Mouse (Mus musculus) CH12.LX (cell line): ENCODE data around the gene Gramd1a. TPM values are rescaled to one million over a fixed set of nuclear protein-coding genes. Genes with fewer than 3 reads are reported as not detected.

ENCODE experiments used
- DNase-seq: peaks from one replicate; pipeline ENCODE4 v3.0.0-alpha.2; 2013; ENCODE audit errors: extremely low read depth
- H3K27ac ChIP-seq: 2 replicates; pipeline ENCODE4 v1.5.1; 2012; ENCODE audit warnings: low read depth, mild to moderate bottlenecking, control low read depth, moderate library complexity; ENCODE audit not compliant: insufficient read depth
- H3K27me3 ChIP-seq: replicated peaks from 2 replicates; pipeline ENCODE3; 2012; ENCODE audit warnings: inconsistent platforms
- H3K36me3 ChIP-seq, 2 experiments: replicated peaks in 1 of 2; 2 replicates each; pipeline versions ENCODE3 to v1.6.1; 2012; ENCODE audit warnings: inconsistent platforms in 1 of 2, low read length in 1 of 2, mild to moderate bottlenecking in 1 of 2, mixed read lengths in 1 of 2, moderate library complexity in 1 of 2; ENCODE audit not compliant: control insufficient read depth in 1 of 2, insufficient read depth in 1 of 2
- H3K4me1 ChIP-seq, 2 experiments: 2 replicates each; pipeline ENCODE4 v1.6.1; 2012; ENCODE audit warnings: inconsistent platforms in 1 of 2, moderate library complexity in 1 of 2; ENCODE audit not compliant: insufficient read depth in 2 of 2, control insufficient read depth in 1 of 2
- H3K4me2 ChIP-seq: 2 replicates; pipeline ENCODE4 v1.6.1; 2012; ENCODE audit warnings: low read depth, mild to moderate bottlenecking, control low read depth; ENCODE audit not compliant: poor library complexity, insufficient read depth, severe bottlenecking
- H3K4me3 ChIP-seq, 3 experiments: fragments of 150-350 bp in 1 of 3; sonication (generic) in 1 of 3; replicated peaks in 1 of 3; 2 replicates each; pipeline versions ENCODE3 to v1.5.1; 2011 to 2012; ENCODE audit warnings: low read depth in 2 of 3, low read length in 2 of 3, mild to moderate bottlenecking in 2 of 3, moderate library complexity in 2 of 3, control low read depth in 1 of 3, improper control_type of control experiment in 1 of 3, inconsistent platforms in 1 of 3, mixed read lengths in 1 of 3; ENCODE audit not compliant: poor library complexity in 1 of 3
- H3K79me2 ChIP-seq: replicated peaks from 2 replicates; pipeline ENCODE4 v1.6.1; 2012; ENCODE audit warnings: mild to moderate bottlenecking, moderate library complexity; ENCODE audit not compliant: control insufficient read depth, poor library complexity, insufficient read depth, severe bottlenecking; ENCODE audit errors: extremely low read depth
- H3K9ac ChIP-seq: 2 replicates; pipeline ENCODE4 v1.6.1; 2012; ENCODE audit warnings: low read depth, mild to moderate bottlenecking, control low read depth, moderate library complexity; ENCODE audit not compliant: insufficient read depth
- H3K9me3 ChIP-seq: replicated peaks from 2 replicates; pipeline ENCODE3; 2012; ENCODE audit warnings: low read length, inconsistent platforms, mixed read lengths
- CTCF ChIP-seq, 2 experiments: IDR thresholded peaks in 1 of 2; conservative IDR thresholded peaks in 1 of 2; 2 replicates each; pipeline ENCODE4 v1.5.1; 2011 to 2012; ENCODE audit warnings: low read depth in 2 of 2, low read length in 2 of 2, improper control_type of control experiment in 1 of 2, inconsistent platforms in 1 of 2, mild to moderate bottlenecking in 1 of 2, moderate library complexity in 1 of 2
- ELF1 ChIP-seq: IDR thresholded peaks from 2 replicates; pipeline ENCODE4 v1.6.1; 2014; ENCODE audit warnings: low read depth, mild to moderate bottlenecking, inconsistent platforms, low read length, improper control_type of control experiment
- JUND ChIP-seq: conservative IDR thresholded peaks from 2 replicates; pipeline ENCODE4 v1.6.1; 2011; ENCODE audit warnings: low read depth, low read length, improper control_type of control experiment
- KAT2A ChIP-seq: IDR thresholded peaks from 2 replicates; pipeline ENCODE4 v1.6.1; 2012; ENCODE audit warnings: low read length, improper control_type of control experiment, inconsistent platforms; ENCODE audit not compliant: insufficient replicate concordance
- RAD21 ChIP-seq: IDR thresholded peaks from 2 replicates; pipeline ENCODE4 v1.6.1; 2011; ENCODE audit warnings: low read depth, mild to moderate bottlenecking, low read length, improper control_type of control experiment, moderate library complexity
- SMC3 ChIP-seq: IDR thresholded peaks from 2 replicates; pipeline ENCODE4 v1.6.1; 2011; ENCODE audit warnings: low read depth, low read length, improper control_type of control experiment
- TCF12 ChIP-seq: IDR thresholded peaks from 2 replicates; pipeline ENCODE4 v1.6.1; 2014; ENCODE audit warnings: low read depth, mild to moderate bottlenecking, inconsistent platforms, low read length, improper control_type of control experiment
- ZC3H11A ChIP-seq: IDR thresholded peaks from 2 replicates; pipeline ENCODE4 v1.6.1; 2012; ENCODE audit warnings: low read depth, mild to moderate bottlenecking, inconsistent platforms, low read length, improper control_type of control experiment
- ZKSCAN1 ChIP-seq: IDR thresholded peaks from 2 replicates; pipeline ENCODE4 v1.6.1; 2012; ENCODE audit warnings: low read depth, inconsistent platforms, low read length, improper control_type of control experiment, borderline replicate concordance
- ZNF384 ChIP-seq: IDR thresholded peaks from 2 replicates; pipeline ENCODE4 v1.6.1; 2012; ENCODE audit warnings: low read depth, low read length, improper control_type of control experiment, inconsistent platforms
- dilution Hi-C: fragments of 300-500 bp; cut with MboI; formaldehyde crosslinking; loops from 2 replicates; pipeline ENCODE4 v1.14.3; 2020; ENCODE audit warnings: low sequenced_read_pairs; ENCODE audit not compliant: extremely low pct_unique_long_range_greater_than_20kb, extremely low pct_ligation_motif_present
- in situ Hi-C: fragments of 300-500 bp; cut with MboI; formaldehyde crosslinking; loops from 3 replicates; pipeline ENCODE4 v1.14.3; 2019; ENCODE audit warnings: low sequenced_read_pairs, low pct_ligation_motif_present, low pct_unique_long_range_greater_than_20kb, mixed read lengths
- polyA plus RNA-seq: library from polyadenylated mRNA; unstranded; fragments of >175 nt; gene quantifications from 2 replicates; pipeline ENCODE4 v1.2.1, GENCODE M21; 2012; ENCODE audit warnings: low read depth; ENCODE audit not compliant: insufficient read length
- total RNA-seq, 2 experiments: library from RNA; depleted of rRNA; stranded (reverse); fragments of 300-350 nt in 1 of 2; fragments of >200 nt in 1 of 2; gene quantifications; 2 replicates each; pipeline ENCODE4 v1.2.3; 2012 to 2014

The Gramd1a gene
- total and polyA plus RNA-seq, 3 experiments, result 49.5 to 90.7 (median 86.0) TPM

DNA sequence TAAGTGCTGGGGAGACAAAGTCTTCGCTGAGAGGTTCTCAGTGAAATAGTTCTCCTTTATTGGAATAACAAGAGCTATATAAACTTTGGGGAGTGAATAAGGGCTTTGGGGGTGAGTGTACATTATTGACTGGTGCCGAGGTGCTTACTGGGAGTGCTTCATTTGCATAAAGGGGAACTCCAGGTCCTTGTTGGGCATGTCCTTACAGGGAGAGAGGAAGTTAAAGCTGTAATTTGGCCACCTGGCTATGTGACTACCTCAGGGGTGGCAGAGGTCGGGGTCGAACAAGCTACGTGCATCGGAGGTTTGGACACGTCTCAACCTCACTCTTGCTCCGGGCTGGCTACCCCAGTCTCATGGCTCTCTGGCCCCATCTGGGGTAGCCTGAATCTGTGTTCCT, 18.8 kb upstream of the Gramd1a start:
- Histone ChIP-seq H3K79me2 (no peaks in the 10 kb centered on the region), H3K9me3 (peaks cover 15% of the 10 kb centered on the region), H3K27ac (no peak overlapping the region), H3K4me1 (peaks cover 8 to 25% of the 10 kb centered on the region in 2 experiments), H3K27me3 (peaks cover 16% of the 10 kb centered on the region), H3K9ac (no peak overlapping the region)
- in situ Hi-C loops, result no loop called here
- TF ChIP-seq ZKSCAN1 (no peak), KAT2A (no peak), ZNF384 (0 out of 2 replicates have a peak, but pooled peaks have one; percentile 8), TCF12 (0 out of 2 replicates have a peak, but pooled peaks have one; percentile 12)
- TF ChIP-seq, all 38 proteins: peak for 2
- DNase-seq, result peak; percentile 48
- dilution Hi-C loops, result no loop called here
- no peak overlapping the region for H3K4me2 ChIP-seq
- no peaks in the 10 kb centered on the region for H3K36me3 ChIP-seq
- H3K4me3 ChIP-seq, result no peak overlapping the region

DNA sequence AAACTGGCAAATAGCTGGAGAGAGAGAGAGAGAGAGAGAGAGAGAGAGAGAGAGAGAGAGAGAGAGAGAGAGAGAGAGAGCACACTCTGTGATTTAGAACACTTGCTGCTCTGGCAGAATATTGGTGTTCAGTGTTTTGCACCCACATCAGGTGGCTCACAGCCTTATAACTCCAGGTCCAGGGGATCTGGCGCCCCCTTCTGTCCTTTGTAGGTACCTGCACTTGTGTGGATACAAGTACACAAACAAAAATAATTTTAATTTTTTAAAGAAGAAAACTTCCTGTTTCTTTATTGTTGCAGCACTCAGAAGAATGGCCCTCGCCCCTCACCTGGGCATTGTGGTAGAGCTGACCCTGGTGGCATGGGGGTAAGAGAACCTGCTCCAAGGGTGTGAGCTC, 16.5 kb upstream of the Gramd1a start:
- H3K9me3 ChIP-seq, result peaks cover 8% of the 10 kb centered on the region
- no peak overlapping the region for H3K9ac ChIP-seq
- TF ChIP-seq CTCF (conservative IDR thresholded peaks at IDR 0.05 in 1 of 2, IDR thresholded peaks at IDR 0.05 in 1 of 2; ENCODE audit: low read depth in 2 of 2, low read length in 2 of 2) (peak; percentile 44 to 91; a peak in 3 of 4 replicates), ZC3H11A (peak; percentile 45), RAD21 (peak; percentile 84), SMC3 (peak; percentile 85), ELF1 (no peak)
- TF ChIP-seq, all 38 proteins: peak for 4
- H3K4me3 ChIP-seq, result no peak overlapping the region
- H3K4me1 ChIP-seq, result peaks cover 13 to 25% of the 10 kb centered on the region in 2 experiments
- H3K36me3 ChIP-seq, result no peaks in the 10 kb centered on the region
- in situ Hi-C loops, result no loop called here
- H3K4me2 ChIP-seq, result no peak overlapping the region
- H3K27ac ChIP-seq, result no peak overlapping the region
- peak; percentile 69 for DNase-seq
- no peaks in the 10 kb centered on the region for H3K79me2 ChIP-seq
- dilution Hi-C loops, result no loop called here
- no peaks in the 10 kb centered on the region for H3K27me3 ChIP-seq

DNA sequence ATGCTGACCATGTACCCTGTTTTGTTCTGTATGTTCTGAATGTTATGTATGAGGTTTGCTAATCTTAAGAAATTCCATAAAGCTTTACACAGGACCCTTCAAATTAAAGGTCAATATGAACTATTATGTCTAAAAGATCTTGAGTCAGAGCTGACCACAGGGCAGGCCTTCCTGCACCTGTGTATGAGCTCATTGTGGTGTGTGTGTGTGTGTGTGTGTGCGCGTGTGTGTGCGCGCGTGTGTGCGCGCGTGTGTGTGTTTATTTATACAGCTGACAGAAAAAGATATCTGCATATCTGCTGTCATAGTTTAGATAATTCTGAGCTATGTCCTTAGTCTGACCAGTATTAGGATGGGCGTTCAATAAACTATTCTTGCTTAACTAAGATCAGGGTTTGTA, 14.8 kb upstream of the Gramd1a start:
- in situ Hi-C loops (no loop called here), dilution Hi-C loops (no loop called here)
- H3K4me3 ChIP-seq, result no peak overlapping the region
- no peaks in the 10 kb centered on the region for H3K27me3 ChIP-seq
- no peak overlapping the region for H3K9ac ChIP-seq
- no peak for DNase-seq
- no peak for TF ChIP-seq RAD21
- TF ChIP-seq JUND, result no peak
- H3K4me2 ChIP-seq, result no peak overlapping the region
- no peaks in the 10 kb centered on the region for H3K36me3 ChIP-seq
- peaks cover 8% of the 10 kb centered on the region for H3K9me3 ChIP-seq
- H3K4me1 ChIP-seq, result peaks cover 12 to 18% of the 10 kb centered on the region in 2 experiments
- no peaks in the 10 kb centered on the region for H3K79me2 ChIP-seq
- no peak overlapping the region for H3K27ac ChIP-seq
